Mouse (Mus musculus) left cerebral cortex, postnatal 25 days (tissue): ENCODE measurements around the gene Gm17720. TPM values are rescaled to one million over a fixed set of nuclear protein-coding genes. Genes with fewer than 3 reads are reported as not detected.

Source experiments
- DNase-seq, 2 experiments: peaks; one replicate each; pipeline ENCODE4 v3.0.0; 2022; ENCODE audit warnings: low spot score in 2 of 2, mixed read lengths in 1 of 2
- intact Hi-C: fragments of 180-260 bp; cut with DNase I; formaldehyde crosslinking; loops from one replicate; pipeline ENCODE4 v1.15.1; 2025
- total RNA-seq, 2 experiments: library from RNA; stranded (reverse); gene quantifications; 2 replicates each; pipeline ENCODE4 v1.2.3; 2021

Gene Gm17720
- total RNA-seq = not detected

GRCm38 (mm10) chr8:110102653-110103052 is at the start of gene Gm17720:
Gene Gm17720 (minus strand): TSS chr8:110102753.
- no peak for DNase-seq
- intact Hi-C loops = no loop called here

- intact Hi-C loops = loop anchor here (5.0 kb wide), 1 partner anchor 332 kb away; no protein-coding TSS in a partner anchor
- peak; percentile 44 to 54 for DNase-seq
Observed at GRCm38 (mm10) chr8:110145538-110145937, 43.0 kb upstream of the Gm17720 start.

- intact Hi-C loops = no loop called here
- DNase-seq = no peak
Observed at GRCm38 (mm10) chr8:110140770-110141169, 38.2 kb upstream of the Gm17720 start.

GRCm38 (mm10) chr8:110140156-110140555 is 37.6 kb upstream of the Gm17720 start:
- DNase-seq = no peak
- intact Hi-C loops = no loop called here

- no peak for DNase-seq
- intact Hi-C loops = no loop called here
Observed at GRCm38 (mm10) chr8:110135515-110135914, 33.0 kb upstream of the Gm17720 start.

- no peak for DNase-seq
- intact Hi-C loops = loop anchor here (5.0 kb wide), 1 partner anchor 468 kb away; no protein-coding TSS in a partner anchor
Observed at GRCm38 (mm10) chr8:110134236-110134635, 31.7 kb upstream of the Gm17720 start.

GRCm38 (mm10) chr8:110130537-110130936 is 28.0 kb upstream of the Gm17720 start:
- intact Hi-C loops = loop anchor here (2.0 to 5.0 kb wide), 2 partner anchors 348 to 472 kb away; no protein-coding TSS in a partner anchor

GRCm38 (mm10) chr8:110119715-110120114 is 17.2 kb upstream of the Gm17720 start:
- DNase-seq = peak; percentile 26

More at GRCm38 (mm10) chr8:110130537-110130936, 28.0 kb upstream of the Gm17720 start:
- peak; percentile 81 to 83 for DNase-seq

GRCm38 (mm10) chr8:110101676-110102075 is 877 bp downstream of the Gm17720 start:
- intact Hi-C loops = no loop called here

More at GRCm38 (mm10) chr8:110119715-110120114, 17.2 kb upstream of the Gm17720 start:
- intact Hi-C loops = no loop called here

GRCm38 (mm10) chr8:110100907-110101306 is 1.6 kb downstream of the Gm17720 start, which contains the start of gene Gm21964:
Gene Gm21964 (plus strand): TSS chr8:110101207.
- no peak for DNase-seq
- intact Hi-C loops = no loop called here

More at GRCm38 (mm10) chr8:110101676-110102075, 877 bp downstream of the Gm17720 start:
- no peak for DNase-seq

GRCm38 (mm10) chr8:110091869-110092268 is 10.7 kb downstream of the Gm17720 start:
- DNase-seq = no peak
- intact Hi-C loops = no loop called here

- DNase-seq = no peak
- intact Hi-C loops = no loop called here
Observed at GRCm38 (mm10) chr8:110082416-110083105, 20.0 kb downstream of the Gm17720 start.

GRCm38 (mm10) chr8:110079282-110080221 is 23.0 kb downstream of the Gm17720 start, which contains the start of gene Zfp612:
Gene Zfp612 (plus strand): TSS chr8:110079746.
- DNase-seq = peak; percentile 75 to 76
- intact Hi-C loops = loop anchor here (10.0 kb wide), 1 partner anchor 215 kb away; the partner anchor contains the start of gene Phlpp2

- intact Hi-C loops = loop anchor here (10.0 kb wide), 1 partner anchor 210 kb away; the partner anchor contains the start of gene Phlpp2
- no peak for DNase-seq
Observed at GRCm38 (mm10) chr8:110074496-110074895, 28.1 kb downstream of the Gm17720 start.

GRCm38 (mm10) chr8:110071600-110071999 is 31.0 kb downstream of the Gm17720 start:
- intact Hi-C loops = loop anchor here (1.0 to 10.0 kb wide), 2 partner anchors 101 to 207 kb away; partner anchors contain the start of gene Phlpp2
- peak; percentile 62 for DNase-seq

GRCm38 (mm10) chr8:110069706-110070105 is 32.8 kb downstream of the Gm17720 start:
- intact Hi-C loops = loop anchor here (10.0 kb wide), 1 partner anchor 205 kb away; the partner anchor contains the start of gene Phlpp2
- DNase-seq = no peak

GRCm38 (mm10) chr8:110065676-110066075 is 36.9 kb downstream of the Gm17720 start:
- intact Hi-C loops = no loop called here
- no peak for DNase-seq

- intact Hi-C loops = no loop called here
- DNase-seq = no peak
Observed at GRCm38 (mm10) chr8:110064606-110065365, 37.8 kb downstream of the Gm17720 start.

GRCm38 (mm10) chr8:110064161-110064560 is 38.4 kb downstream of the Gm17720 start:
- no peak for DNase-seq
- intact Hi-C loops = no loop called here
